Mouse (Mus musculus) embryonic facial prominence, embryonic 12.5 days (tissue): ENCODE measurements around the gene Snx11. TPM values are rescaled to one million over a fixed set of nuclear protein-coding genes. Genes with fewer than 3 reads are reported as not detected.

Experiments
- ATAC-seq: fragments of 200-750 bp; cut with Nextera tagmentation; 2 replicates; pipeline ENCODE4 v1.8.0; 2017; ENCODE audit not compliant: insufficient number of reproducible peaks, insufficient read depth, low FRiP score, low TSS enrichment
- H3K27ac ChIP-seq: fragments of 300-500 bp; sonication (generic); 2 replicates; pipeline ENCODE4 v1.5.1; 2016; ENCODE audit warnings: mild to moderate bottlenecking
- H3K27me3 ChIP-seq: fragments of 300-500 bp; sonication (generic); 2 replicates; pipeline ENCODE4 v1.6.1; 2016; ENCODE audit warnings: mild to moderate bottlenecking, moderate library complexity
- H3K36me3 ChIP-seq: fragments of 300-500 bp; sonication (generic); 2 replicates; pipeline ENCODE4 v1.6.1; 2016; ENCODE audit warnings: mild to moderate bottlenecking
- H3K4me1 ChIP-seq: fragments of 300-500 bp; sonication (generic); 2 replicates; pipeline ENCODE4 v1.6.1; 2016
- H3K4me2 ChIP-seq: fragments of 300-500 bp; sonication (generic); replicated peaks from 2 replicates; pipeline ENCODE4 v1.6.1; 2016; ENCODE audit warnings: mild to moderate bottlenecking, moderate library complexity
- H3K4me3 ChIP-seq: fragments of 300-500 bp; sonication (generic); 2 replicates; pipeline ENCODE4 v1.5.1; 2016; ENCODE audit warnings: mild to moderate bottlenecking
- H3K9ac ChIP-seq: fragments of 300-500 bp; sonication (generic); 2 replicates; pipeline ENCODE4 v1.6.1; 2016; ENCODE audit warnings: mild to moderate bottlenecking, moderate library complexity
- H3K9me3 ChIP-seq: fragments of 300-500 bp; sonication (generic); 2 replicates; pipeline ENCODE4 v1.6.1; 2016; ENCODE audit warnings: mild to moderate bottlenecking, moderate library complexity
- WGBS: fragments of 180-500 bp; shearing (Covaris S2); methylation state at CpG from one replicate; pipeline ENCODE4 v1.1.7; 2016; 5-methylcytosine and 5-hydroxymethylcytosine counted together
- polyA plus RNA-seq: library from polyadenylated mRNA; unstranded; fragments of >200 nt; fragmentation: Nextera tagmentation; extraction: Ambion mirVana; gene quantifications from 2 replicates; pipeline ENCODE4 v1.2.1, GENCODE M21; 2016

Gene Snx11
- polyA plus RNA-seq, 1 experiment from 2014 or later: 28.5 TPM

DNA sequence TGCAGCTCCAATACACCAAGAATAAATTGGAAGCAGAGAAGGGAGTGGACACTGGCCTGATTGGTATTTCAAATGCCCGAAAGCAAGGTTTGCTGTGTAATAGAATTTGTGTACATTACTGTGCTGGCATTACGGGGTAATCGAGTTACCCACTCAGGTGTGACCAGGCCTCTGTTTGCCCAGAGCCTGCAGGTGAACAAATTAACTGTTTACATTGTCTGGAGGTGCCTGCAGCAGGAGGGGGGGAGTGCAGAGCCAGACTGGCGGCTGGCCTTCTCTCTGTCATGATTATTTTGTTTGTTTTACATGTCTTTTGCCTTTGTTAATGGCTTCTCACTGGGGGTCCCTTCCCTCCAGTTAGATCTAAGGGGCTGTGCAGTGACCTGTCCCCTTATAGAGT is 44.7 kb downstream of the Snx11 start:
- no peak overlapping the region for H3K9ac ChIP-seq
- no peak overlapping the region for H3K4me2 ChIP-seq
- 35% methylated on average over 4 of the region's 4 CpGs for WGBS
- ATAC-seq: no peak
- no peaks in the 10 kb centered on the region for H3K9me3 ChIP-seq
- H3K4me1 ChIP-seq: peaks cover 4% of the 10 kb centered on the region; the same call in 1 of the 2 replicates
- H3K27me3 ChIP-seq: peaks cover 12% of the 10 kb centered on the region; the same call in 1 of the 2 replicates
- H3K27ac ChIP-seq: no peak overlapping the region
- H3K4me3 ChIP-seq: no peak overlapping the region
- H3K36me3 ChIP-seq: no peaks in the 10 kb centered on the region

- Histone ChIP-seq H3K4me3 (no peak overlapping the region), H3K27me3 (no peaks in the 10 kb centered on the region), H3K4me1 (0 out of 2 replicates have a peak, but pooled peaks cover 4% of the 10 kb centered on the region), H3K36me3 (no peaks in the 10 kb centered on the region), H3K4me2 (no peak overlapping the region), H3K9ac (no peak overlapping the region), H3K27ac (no peak overlapping the region), H3K9me3 (no peaks in the 10 kb centered on the region)
- 86% methylated on average over 5 of the region's 5 CpGs for WGBS
- no peak for ATAC-seq
Measured at GRCm38 (mm10) chr11:96730327-96730726, 47.0 kb downstream of the Snx11 start.

DNA sequence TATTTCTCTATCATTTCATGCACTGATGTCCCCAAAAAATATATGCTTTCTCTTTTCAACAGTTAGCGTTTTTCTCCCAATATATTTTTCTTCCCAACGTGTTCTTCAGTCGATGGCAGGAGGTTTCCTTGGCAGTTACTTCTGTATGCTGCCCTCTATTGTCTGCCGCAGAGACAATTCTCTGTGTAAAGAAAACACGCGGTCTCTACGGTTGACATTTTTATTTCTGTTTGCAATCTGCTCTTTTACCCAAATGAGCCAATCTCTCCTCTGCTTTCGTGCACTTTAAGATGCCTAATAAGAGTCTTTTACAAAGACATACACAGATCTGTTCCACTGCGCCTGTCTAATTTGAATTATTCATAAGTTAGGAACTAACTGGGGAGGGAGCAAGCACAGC is 47.9 kb downstream of the Snx11 start:
- H3K36me3 ChIP-seq: no peaks in the 10 kb centered on the region
- H3K9ac ChIP-seq: no peak overlapping the region
- ATAC-seq: no peak
- no peak overlapping the region for H3K27ac ChIP-seq
- 46% methylated on average over 9 of the region's 9 CpGs for WGBS
- H3K27me3 ChIP-seq: no peaks in the 10 kb centered on the region
- H3K4me1 ChIP-seq: 0 out of 2 replicates have a peak, but pooled peaks cover 4% of the 10 kb centered on the region
- no peak overlapping the region for H3K4me2 ChIP-seq
- H3K4me3 ChIP-seq: no peak overlapping the region
- no peaks in the 10 kb centered on the region for H3K9me3 ChIP-seq

GRCm38 (mm10) chr11:96728577-96728976 is 48.8 kb downstream of the Snx11 start:
- Histone ChIP-seq H3K4me2 (no peak overlapping the region), H3K9me3 (no peaks in the 10 kb centered on the region), H3K36me3 (no peaks in the 10 kb centered on the region), H3K9ac (no peak overlapping the region), H3K27ac (no peak overlapping the region), H3K4me1 (0 out of 2 replicates have a peak, but pooled peaks cover 4% of the 10 kb centered on the region), H3K4me3 (no peak overlapping the region), H3K27me3 (no peaks in the 10 kb centered on the region)
- 72% methylated on average over 2 of the region's 2 CpGs for WGBS
- ATAC-seq: no peak

GRCm38 (mm10) chr11:96725833-96726232 is 51.5 kb downstream of the Snx11 start:
- Histone ChIP-seq H3K4me3 (no peak overlapping the region), H3K9me3 (no peaks in the 10 kb centered on the region), H3K9ac (no peak overlapping the region), H3K27ac (no peak overlapping the region), H3K27me3 (no peaks in the 10 kb centered on the region), H3K4me2 (no peak overlapping the region), H3K36me3 (no peaks in the 10 kb centered on the region), H3K4me1 (no peaks in the 10 kb centered on the region)
- ATAC-seq: no peak
- WGBS: 75% methylated on average over 1 of the region's 1 CpGs

GRCm38 (mm10) chr11:96718609-96719008 is 58.8 kb downstream of the Snx11 start:
- Histone ChIP-seq H3K4me3 (no peak overlapping the region), H3K9ac (no peak overlapping the region), H3K4me2 (no peak overlapping the region), H3K27ac (no peak overlapping the region), H3K4me1 (no peaks in the 10 kb centered on the region), H3K9me3 (no peaks in the 10 kb centered on the region), H3K27me3 (no peaks in the 10 kb centered on the region), H3K36me3 (no peaks in the 10 kb centered on the region)
- 65% methylated on average over 7 of the region's 7 CpGs for WGBS
- ATAC-seq: no peak

Other genes starting within 250 kb of the Snx11 start
- 160 and 169 TPM in 2 replicates for gene Cbx1, start 11.6 kb upstream of the Snx11 start, polyA plus RNA-seq
- 72.6 and 75.8 TPM in 2 replicates for gene Nfe2l1, start 52.4 kb upstream of the Snx11 start, polyA plus RNA-seq
- gene Copz2, start 72.3 kb upstream of the Snx11 start, polyA plus RNA-seq: 88.9 and 94.3 TPM in 2 replicates
- 88.2 and 96.5 TPM in 2 replicates for gene Cdk5rap3, start 138.9 kb upstream of the Snx11 start, polyA plus RNA-seq
- gene Prr15l, start 150.5 kb upstream of the Snx11 start, polyA plus RNA-seq: 2.4 and 3.3 TPM in 2 replicates
- 21.5 and 22.2 TPM in 2 replicates for gene Pnpo, start 166.4 kb upstream of the Snx11 start, polyA plus RNA-seq
- gene Sp2, start 205.4 kb upstream of the Snx11 start, polyA plus RNA-seq: 15.3 and 17.3 TPM in 2 replicates
- 1.3 and 2.2 TPM in 2 replicates for gene Sp6, start 235.8 kb upstream of the Snx11 start, polyA plus RNA-seq